Mouse (Mus musculus): ENCODE data around the gene Rfx1.

GRCm38 (mm10) chr8:84046505-84046904 is 20.1 kb upstream of the Rfx1 start:
- no peak for TF ChIP-seq CTCF (IDR thresholded peaks at IDR 0.05; ENCODE audit: insufficient read depth, low read depth, low read length)
- no peak for TF ChIP-seq POLR2A (IDR thresholded peaks at IDR 0.05; ENCODE audit: insufficient read depth, low read depth, low read length)
